Mouse (Mus musculus): ENCODE results near the gene Kynu.

DNA sequence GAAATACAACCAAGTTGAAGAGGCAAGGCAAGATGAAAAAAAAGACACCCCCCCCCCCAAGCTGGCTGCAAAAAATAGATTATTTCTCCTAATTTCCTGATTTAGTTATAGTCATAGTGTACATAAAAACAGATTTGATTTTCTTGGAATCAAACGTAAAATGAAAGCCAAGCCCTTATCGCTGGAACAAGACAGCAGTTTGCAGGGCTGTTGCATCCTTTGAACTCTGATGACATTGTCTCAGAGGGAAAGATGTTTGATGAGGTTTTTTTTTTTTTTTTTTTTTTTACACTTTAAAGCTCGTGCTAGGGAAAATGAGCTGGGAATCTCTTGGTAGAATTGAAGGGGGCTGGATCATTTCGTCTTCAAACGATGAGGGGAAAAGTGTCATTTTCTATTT lies 172.1 kb downstream of the Kynu start:
- TF ChIP-seq SRF (IDR thresholded peaks at IDR 0.05; ENCODE audit: control insufficient read depth, insufficient read length, low read depth) (no peak), MYOD1 (IDR thresholded peaks at IDR 0.05; ENCODE audit: control insufficient read depth in 1 of 3, insufficient read length in 2 of 3, low read depth in 2 of 3) (no peak), POLR2A (IDR thresholded peaks at IDR 0.05; ENCODE audit: insufficient read length, low read depth) (no peak), USF1 (IDR thresholded peaks at IDR 0.05; ENCODE audit: low read depth) (no peak), MAX (IDR thresholded peaks at IDR 0.05; ENCODE audit: low read depth) (no peak), E2F4 (IDR thresholded peaks at IDR 0.05; ENCODE audit: insufficient read depth) (no peak), POLR2AphosphoS2 (IDR thresholded peaks at IDR 0.05; ENCODE audit: insufficient read length, low read depth) (no peak)
